In genomic region chr2:173469756-173470155, GRCm38 (mm10) we compare ENCODE assay signal across 17 mouse cellular contexts. TPM values are rescaled to one million over a fixed set of nuclear protein-coding genes. Genes with fewer than 3 reads are reported as not detected.
DNase-seq lines count a peak whose midpoint lies in the region; ATAC-seq and TF ChIP-seq lines count a peak whose summit lies in the region.
"Had no signal": no experiment of that assay in that cellular context is flagged by ENCODE, and none has a peak within 500 bp of the region (broad histone marks: within the 10 kb centered on the region; RNA-seq: fewer than 3 reads in every experiment).

No protein-coding gene starts in this region.

- intact Hi-C loops in gastrocnemius, adult 2 months (cut with DNase I): no loop called here
- intact Hi-C loops in heart, postnatal 36 days (cut with DNase I): no loop called here

- H3K9me3 ChIP-seq in lung, postnatal 0 days (ENCODE audit: low read length): no peaks in the 10 kb centered on the region
- H3K9me3 ChIP-seq in embryonic facial prominence, embryonic 10.5 days: no peaks in the 10 kb centered on the region
- H3K9me3 ChIP-seq: embryonic facial prominence, embryonic 13.5 days; hindbrain, embryonic 15.5 days; limb, embryonic 13.5 days; megakaryocyte, embryonic 14.5 days; neural tube, embryonic 13.5 days had no signal

- WGBS in lung, postnatal 0 days: 68% methylated on average over 7 of the region's 7 CpGs
- WGBS in embryonic facial prominence, embryonic 10.5 days: 75% methylated on average over 7 of the region's 7 CpGs

- ATAC-seq in lung, postnatal 0 days: no peak
- peak; percentile 92 for ATAC-seq in neutrophil, adult 5-6 weeks (ENCODE audit: extremely low read depth, insufficient number of reproducible peaks, low FRiP score, poor library complexity, severe bottlenecking)
- ATAC-seq: forebrain, postnatal 0 days had no signal

- H3K4me2 ChIP-seq in lung, postnatal 0 days (replicated peaks; ENCODE audit: low read depth, low read length): no peak overlapping the region
- H3K4me2 ChIP-seq: embryonic facial prominence, embryonic 13.5 days; hindbrain, embryonic 15.5 days; limb, embryonic 13.5 days; neural tube, embryonic 13.5 days had no signal

- H3K36me3 ChIP-seq in lung, postnatal 0 days (ENCODE audit: insufficient read depth, low read length): no peaks in the 10 kb centered on the region
- H3K36me3 ChIP-seq in embryonic facial prominence, embryonic 10.5 days (replicated peaks): no peaks in the 10 kb centered on the region
- H3K36me3 ChIP-seq: embryonic facial prominence, embryonic 13.5 days; hindbrain, embryonic 15.5 days; limb, embryonic 13.5 days; neural tube, embryonic 13.5 days had no signal

- no peaks in the 10 kb centered on the region for H3K4me1 ChIP-seq in lung, postnatal 0 days (ENCODE audit: insufficient read depth, low read depth, low read length)
- H3K4me1 ChIP-seq in embryonic facial prominence, embryonic 10.5 days: peaks cover 5% of the 10 kb centered on the region
- H3K4me1 ChIP-seq: hindbrain, embryonic 15.5 days; limb, embryonic 13.5 days; neural tube, embryonic 13.5 days had no signal

- H3K9ac ChIP-seq in lung, postnatal 0 days (replicated peaks; ENCODE audit: low read depth): no peak overlapping the region
- H3K9ac ChIP-seq: embryonic facial prominence, embryonic 13.5 days; forebrain, postnatal 0 days; hindbrain, embryonic 15.5 days; limb, embryonic 13.5 days; neural tube, embryonic 13.5 days had no signal

- TF ChIP-seq CTCF in lung, postnatal 0 days (IDR thresholded peaks at IDR 0.05): no peak
- no peak for TF ChIP-seq CTCF in gastrocnemius, adult 2 months (IDR thresholded peaks at IDR 0.05)

- H3K4me3 ChIP-seq in lung, postnatal 0 days (ENCODE audit: low read depth, low read length): no peak overlapping the region
- no peak overlapping the region for H3K4me3 ChIP-seq in embryonic facial prominence, embryonic 10.5 days
- H3K4me3 ChIP-seq in gastrocnemius, adult 2 months: no peak overlapping the region
- H3K4me3 ChIP-seq: embryonic facial prominence, embryonic 13.5 days; hindbrain, embryonic 15.5 days; limb, embryonic 13.5 days; megakaryocyte, embryonic 14.5 days; neural tube, embryonic 13.5 days had no signal

- TF ChIP-seq EP300 in lung, postnatal 0 days (IDR thresholded peaks at IDR 0.05): no peak

- no peak overlapping the region for H3K27ac ChIP-seq in lung, postnatal 0 days (ENCODE audit: low read length)
- no peak overlapping the region for H3K27ac ChIP-seq in embryonic facial prominence, embryonic 10.5 days (replicated peaks)
- no peak overlapping the region for H3K27ac ChIP-seq in gastrocnemius, adult 2 months
- H3K27ac ChIP-seq: embryonic facial prominence, embryonic 13.5 days; hindbrain, embryonic 15.5 days; limb, embryonic 13.5 days; neural tube, embryonic 13.5 days had no signal

- DNase-seq in lung, postnatal 14 days: peak; percentile 29
- no peak for DNase-seq in lung, postnatal 0 days (ENCODE audit: low spot score)
- DNase-seq in embryonic facial prominence, embryonic 10.5 days (ENCODE audit: low spot score): peak; percentile 4
- DNase-seq in thymus, postnatal 14 days: peak; percentile 78
- no peak for DNase-seq in gastrocnemius, adult 2 months
- no peak for DNase-seq in adipocyte (ENCODE audit: low spot score)
- DNase-seq in heart, postnatal 36 days: no peak
- DNase-seq: forebrain, postnatal 0 days; right cerebral cortex, postnatal 25 days had no signal

- H3K27me3 ChIP-seq in lung, postnatal 0 days (replicated peaks; ENCODE audit: insufficient read depth, low read length): no peaks in the 10 kb centered on the region
- no peaks in the 10 kb centered on the region for H3K27me3 ChIP-seq in embryonic facial prominence, embryonic 10.5 days (replicated peaks; ENCODE audit: low read depth, poor library complexity, severe bottlenecking)
- H3K27me3 ChIP-seq: embryonic facial prominence, embryonic 13.5 days; hindbrain, embryonic 15.5 days; limb, embryonic 13.5 days; neural tube, embryonic 13.5 days had no signal

RNA-seq across cellular contexts. Expression of gene 1700021F07Rik, which starts 52.6 kb away (rescaled TPM):
- polyA plus RNA-seq in lung, postnatal 0 days (2015; fragmentation: Nextera tagmentation; extraction: Ambion mirVana): not detected in 2 replicates
- not detected in 2 replicates for polyA plus RNA-seq in embryonic facial prominence, embryonic 10.5 days (2016; fragmentation: Nextera tagmentation; extraction: Ambion mirVana)
- total RNA-seq in neutrophil, adult 5-6 weeks (2017): not detected in 2 replicates
- total RNA-seq in gastrocnemius, adult 2 months (2021): not detected
- not detected for total RNA-seq in heart, postnatal 36 days (2021)
- total RNA-seq: ES-E14; forebrain, postnatal 0 days; heart, adult 8-10 months had no signal
- polyA plus RNA-seq: embryonic facial prominence, embryonic 13.5 days; forebrain, postnatal 0 days; hindbrain, embryonic 15.5 days; limb, embryonic 13.5 days; neural tube, embryonic 13.5 days had no signal

Comparison
In these comparisons a context has a peak if more than half of its experiments do, and no peak if none do; other contexts are left out.
1. DNase-seq: peak in lung, postnatal 14 days (single experiment), embryonic facial prominence, embryonic 10.5 days (single experiment) and thymus, postnatal 14 days (single experiment); none in lung, postnatal 0 days (single experiment), gastrocnemius, adult 2 months (single experiment), adipocyte (single experiment) and heart, postnatal 36 days (0 of 2).